Mouse (Mus musculus) thymus, adult 2 months (tissue): ENCODE data around the gene Mrvi1.

ENCODE experiments used
- CTCF ChIP-seq: fragments of 200-500 bp; IDR thresholded peaks from 2 replicates; pipeline ENCODE4 v1.5.1; 2012; ENCODE audit warnings: mild to moderate bottlenecking, control low read depth, low read length, moderate library complexity, borderline replicate concordance; ENCODE audit not compliant: control insufficient read depth, poor library complexity, insufficient read depth; ENCODE audit errors: extremely low read depth
- POLR2A ChIP-seq: fragments of 200-500 bp; IDR thresholded peaks from 2 replicates; pipeline ENCODE4 v1.6.1; 2012; ENCODE audit warnings: mild to moderate bottlenecking, low read length, control low read depth, moderate library complexity; ENCODE audit not compliant: control insufficient read depth, poor library complexity, insufficient read depth; ENCODE audit errors: extremely low read depth

DNA sequence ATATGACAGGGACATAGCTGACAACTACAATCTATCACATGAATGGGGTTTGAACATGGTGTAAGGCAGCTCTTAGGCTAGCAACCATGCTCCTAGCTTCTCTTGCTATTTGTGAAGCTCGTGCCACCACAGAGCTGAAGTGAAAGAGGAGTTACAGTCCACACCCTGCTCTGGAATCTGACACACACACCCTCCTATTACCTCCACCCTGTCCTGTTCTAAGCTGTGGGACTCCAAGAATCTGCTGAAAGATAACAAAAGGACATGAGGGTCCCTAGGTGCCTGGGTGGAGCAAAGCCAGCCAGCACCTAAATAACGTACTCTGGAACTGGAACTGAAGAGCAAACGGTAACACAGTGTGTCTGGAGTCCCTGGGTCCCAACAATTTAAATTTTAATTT is 67.7 kb downstream of the Mrvi1 start:
- TF ChIP-seq CTCF (no peak), POLR2A (no peak)
